Mouse (Mus musculus) heart, adult 8-10 months (tissue): Measurements from ENCODE around the gene Cacna1d. TPM values are rescaled to one million over a fixed set of nuclear protein-coding genes. Genes with fewer than 3 reads are reported as not detected.

Experiments
- DNase-seq: peaks from one replicate; pipeline ENCODE4 v3.0.0; 2022; ENCODE audit warnings: low spot score
- total RNA-seq, 4 experiments: library from RNA; stranded (reverse); gene quantifications; 2 replicates each; pipeline ENCODE4 v1.2.4; 2022

Gene Cacna1d
- total RNA-seq, 4 experiments from 2014 or later, result 1.9 to 2.8 (median 2.4) TPM

DNA sequence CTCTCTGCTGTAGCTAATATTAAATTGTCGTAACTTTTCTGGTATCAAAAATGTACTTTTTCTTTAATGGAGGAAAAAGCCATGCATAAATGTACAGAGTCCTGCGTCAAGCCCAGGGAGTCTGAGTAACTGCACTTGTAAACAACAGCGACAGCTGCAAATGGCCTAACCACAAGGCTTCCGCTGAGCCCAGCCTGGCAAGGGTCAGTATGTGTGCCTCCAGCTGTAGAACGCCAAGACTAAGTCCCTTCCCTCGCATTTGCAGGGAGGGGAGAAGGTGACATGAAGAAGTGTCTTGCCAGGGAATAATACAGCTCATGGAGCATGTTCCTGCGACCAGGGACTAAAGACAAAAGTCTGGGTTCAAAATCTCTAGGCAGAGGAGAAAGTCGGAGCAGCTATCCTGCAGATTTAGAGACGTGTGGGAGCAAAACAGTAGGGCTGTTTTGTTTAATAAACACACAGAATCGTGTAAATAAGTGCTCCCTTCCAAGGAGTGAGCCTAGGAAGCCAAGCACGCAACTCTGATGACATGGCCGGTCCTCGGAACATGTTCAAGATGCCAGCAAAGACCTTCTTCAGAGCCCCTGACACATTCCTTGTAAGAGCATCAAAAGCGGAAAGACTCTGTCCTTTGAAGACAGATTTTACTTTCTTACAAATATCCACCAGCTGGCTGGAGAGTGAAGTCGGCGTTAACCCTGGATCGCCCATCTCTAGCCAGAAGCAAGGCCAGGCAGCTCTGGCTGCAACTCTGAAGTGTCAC, 160.7 kb downstream of the Cacna1d start:
- DNase-seq, result no peak

DNA sequence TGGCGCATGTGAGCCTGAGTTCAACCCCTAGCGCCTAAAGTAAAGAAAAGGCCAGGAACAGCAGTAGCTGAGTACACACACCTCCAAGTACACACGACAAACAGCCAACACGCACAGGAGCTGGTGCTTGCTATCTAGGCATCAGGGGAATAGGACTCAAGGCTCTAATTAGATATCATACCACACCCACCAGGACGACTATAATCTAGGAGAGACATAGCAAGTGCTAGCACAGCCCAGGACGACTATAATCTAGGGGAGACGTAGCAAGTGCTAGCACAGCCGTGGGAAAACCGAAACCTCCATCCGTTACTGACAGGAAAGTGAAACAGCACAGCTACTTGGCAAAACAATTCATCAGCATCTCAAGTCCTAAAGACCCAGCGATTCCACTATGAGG, 162.1 kb downstream of the Cacna1d start:
- DNase-seq, result no peak

DNA sequence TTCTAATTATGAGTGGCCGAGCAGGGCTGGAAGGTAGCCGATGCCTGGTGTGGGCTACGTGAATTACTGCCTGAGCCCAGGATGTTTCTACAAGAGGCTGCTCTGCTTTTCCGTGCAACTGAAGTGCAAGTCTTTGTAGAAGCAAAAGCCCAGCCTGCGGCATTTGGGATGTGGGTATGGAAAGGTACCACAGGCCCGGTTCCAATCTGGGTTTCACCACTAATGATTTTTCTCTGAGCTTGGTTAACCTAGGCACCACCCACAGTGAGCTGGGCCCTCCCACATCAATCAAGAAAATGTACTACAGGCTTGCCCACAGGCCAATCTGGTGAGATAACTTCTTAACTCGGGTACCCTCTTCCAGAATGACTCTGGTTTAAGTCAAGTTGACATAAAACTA, 163.8 kb downstream of the Cacna1d start:
- DNase-seq, result no peak

DNA sequence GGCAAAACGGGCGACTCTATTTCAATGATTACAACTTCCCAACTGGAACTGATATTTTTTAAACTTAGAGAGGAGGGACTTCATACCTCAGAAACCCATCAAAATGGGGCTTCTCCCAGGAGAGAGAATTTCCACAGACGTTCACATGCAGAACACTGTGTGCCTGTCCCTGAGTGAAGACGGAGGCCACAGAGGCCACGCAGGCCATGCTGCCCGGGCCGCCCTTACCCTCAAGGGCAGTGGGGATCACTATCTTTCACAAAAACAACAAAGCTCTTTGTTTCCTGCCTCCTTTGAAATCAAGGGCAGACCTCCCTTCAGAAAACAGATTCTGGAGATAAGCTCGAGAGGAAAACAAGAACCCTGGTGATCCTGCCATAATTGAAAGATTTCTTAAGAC, 164.2 kb downstream of the Cacna1d start:
- no peak for DNase-seq

DNA sequence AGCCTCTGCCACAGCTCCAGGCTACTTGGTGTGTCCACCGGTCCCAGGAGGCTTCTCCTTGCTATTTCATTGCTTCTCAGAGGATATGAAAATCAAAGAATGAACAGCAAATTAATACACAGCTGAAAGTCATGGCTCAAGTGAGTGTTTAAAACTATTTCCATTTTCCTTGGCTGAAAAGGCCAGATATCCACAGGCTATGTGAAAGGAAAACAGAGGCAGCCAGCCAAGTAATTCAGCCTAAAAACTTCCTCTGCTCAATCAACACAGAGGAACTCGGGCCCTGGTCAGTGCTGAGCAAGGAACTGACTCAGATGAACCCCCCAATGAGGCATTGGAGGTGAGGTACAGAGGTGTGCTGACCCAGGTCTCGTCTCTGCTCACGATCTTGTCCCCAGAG, 165.0 kb downstream of the Cacna1d start:
- peak; percentile 6 for DNase-seq

DNA sequence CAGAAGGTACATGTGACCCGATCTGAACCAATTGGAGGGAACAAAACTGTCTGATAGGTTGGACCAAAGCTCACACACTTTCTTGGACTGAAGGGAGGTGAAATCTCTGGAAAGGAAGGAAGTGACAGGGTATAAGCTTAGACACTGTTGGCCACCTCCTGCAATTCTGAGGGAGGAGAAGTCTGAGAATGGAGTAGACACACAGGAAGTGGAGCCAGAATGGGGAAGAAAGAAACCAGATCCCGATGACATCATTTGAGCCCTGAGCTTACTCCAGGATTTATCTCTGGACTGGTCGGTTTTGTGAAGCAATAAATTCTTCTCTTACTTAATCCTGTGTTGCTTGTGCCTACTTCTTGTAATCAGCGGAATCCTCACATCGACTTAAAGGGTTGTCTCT, 166.3 kb downstream of the Cacna1d start:
- peak; percentile 24 for DNase-seq

DNA sequence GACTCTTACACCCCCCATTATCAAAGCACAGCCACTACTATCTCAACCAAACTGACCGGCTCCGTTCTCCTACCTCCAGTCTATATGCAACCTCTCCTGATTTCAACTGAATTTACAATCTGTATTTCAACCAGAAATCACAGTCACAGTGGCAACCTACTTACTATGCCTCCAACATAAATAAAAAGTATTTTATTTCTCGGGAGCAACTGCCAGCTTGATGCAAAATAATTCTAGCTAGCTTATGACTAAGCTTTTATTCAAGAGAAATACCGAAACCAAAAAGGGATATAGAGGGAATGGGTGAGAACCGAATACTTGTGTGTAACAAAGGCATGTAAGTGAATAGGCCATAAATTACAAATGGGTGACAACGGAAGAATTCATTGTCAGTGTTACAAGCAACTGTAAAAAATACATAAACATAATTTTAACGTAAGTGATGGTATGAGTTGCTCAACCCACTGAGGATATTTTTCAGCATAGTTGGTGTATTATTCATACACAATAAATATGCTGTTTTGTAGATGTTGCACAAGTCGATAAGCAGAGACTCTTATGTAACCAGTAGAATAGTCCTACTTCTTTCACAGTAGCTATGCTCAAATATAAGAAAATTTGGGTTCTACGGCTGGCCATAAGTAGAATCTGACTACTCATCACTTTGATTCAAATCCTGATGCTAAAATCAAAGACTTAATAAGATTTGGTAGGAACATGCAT, 172.4 kb downstream of the Cacna1d start:
- no peak for DNase-seq

DNA sequence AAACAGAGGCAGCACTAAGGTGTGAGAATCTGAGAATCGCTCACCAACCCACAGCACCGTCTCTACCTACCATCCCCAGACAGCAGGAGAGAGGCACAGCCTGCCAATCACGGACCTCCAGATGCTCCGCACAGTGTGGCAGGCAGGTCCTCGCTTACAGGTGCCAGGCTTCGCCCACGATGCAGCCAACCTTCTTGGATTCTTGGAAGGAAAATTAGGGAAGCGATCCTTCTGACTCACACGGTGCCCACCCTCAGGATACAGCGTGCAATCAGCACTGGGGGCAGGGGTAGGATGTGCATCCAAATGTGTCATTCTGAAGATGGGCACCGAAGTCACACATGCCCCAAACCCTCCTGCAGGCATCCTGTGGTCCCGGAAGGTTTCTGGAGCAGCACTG, 173.0 kb downstream of the Cacna1d start:
- no peak for DNase-seq

DNA sequence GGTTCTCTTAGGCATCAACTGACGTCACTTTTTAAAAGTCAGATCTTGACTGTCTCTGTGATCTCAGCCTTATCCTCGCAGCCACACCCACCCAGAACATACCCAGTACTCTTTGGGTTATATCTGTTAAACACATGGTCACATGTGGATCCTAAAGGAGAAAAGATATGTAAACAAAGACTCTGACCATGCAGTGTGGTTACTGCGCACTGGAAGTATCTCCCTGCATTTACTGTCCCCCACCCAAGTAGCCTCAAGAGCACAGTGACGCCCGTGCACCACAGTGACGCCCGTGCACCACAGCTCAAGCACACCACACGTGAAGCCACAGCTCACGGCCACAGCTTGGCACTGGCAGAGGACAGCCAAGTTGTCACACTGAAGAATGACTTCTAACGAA, 173.6 kb downstream of the Cacna1d start:
- no peak for DNase-seq

DNA sequence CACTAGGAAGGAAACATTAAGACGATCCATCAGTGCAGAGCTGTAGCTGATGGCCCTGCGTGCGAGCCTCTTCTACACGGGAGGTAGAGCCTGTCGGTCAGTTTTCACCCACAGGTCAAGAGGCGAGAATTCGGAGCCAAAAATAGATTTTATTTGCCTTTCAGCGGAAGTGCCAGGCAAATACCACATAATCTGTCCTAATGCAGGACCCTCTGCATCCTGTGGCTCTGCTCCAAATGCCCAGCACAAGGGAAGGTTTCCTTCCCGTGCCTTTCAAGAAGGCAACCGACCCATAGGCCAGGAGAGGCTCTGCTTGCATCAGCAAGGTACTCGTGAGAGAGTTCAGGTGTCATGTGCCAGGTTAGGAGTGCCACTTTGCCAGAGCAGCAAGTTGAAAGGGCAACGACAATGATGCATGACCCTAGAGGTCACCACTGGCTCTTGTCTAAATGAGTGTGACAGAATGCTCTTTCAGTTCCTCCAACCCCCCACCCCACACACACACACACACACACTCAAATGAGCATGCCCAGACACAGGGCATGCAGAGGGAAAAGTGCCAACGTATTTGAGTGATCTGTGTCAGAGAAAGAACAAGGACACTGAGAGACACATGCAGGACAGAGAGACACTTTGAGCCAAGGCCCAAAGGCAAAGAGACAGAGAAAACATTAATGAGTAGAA, 179.9 kb downstream of the Cacna1d start:
- DNase-seq, result no peak

DNA sequence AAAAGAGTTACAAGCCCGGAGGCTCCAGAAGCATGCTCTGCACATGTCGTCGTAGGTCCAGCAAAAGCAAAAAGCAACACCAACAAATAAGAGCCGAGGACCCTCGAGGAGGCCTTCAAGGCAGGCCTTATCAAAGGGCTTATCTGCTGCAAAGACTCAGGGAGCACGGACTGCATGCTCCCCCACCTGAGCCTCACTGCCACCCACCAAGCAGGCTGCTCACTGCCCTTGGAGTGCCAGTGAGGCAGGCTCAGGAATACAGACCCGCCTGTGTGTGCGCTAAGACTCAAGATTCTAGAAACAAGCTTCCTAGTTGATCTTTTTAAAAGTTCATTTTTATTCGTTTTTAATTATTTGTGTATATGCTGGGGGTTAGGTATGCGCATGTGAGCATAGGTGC, 181.0 kb downstream of the Cacna1d start:
- DNase-seq, result no peak

DNA sequence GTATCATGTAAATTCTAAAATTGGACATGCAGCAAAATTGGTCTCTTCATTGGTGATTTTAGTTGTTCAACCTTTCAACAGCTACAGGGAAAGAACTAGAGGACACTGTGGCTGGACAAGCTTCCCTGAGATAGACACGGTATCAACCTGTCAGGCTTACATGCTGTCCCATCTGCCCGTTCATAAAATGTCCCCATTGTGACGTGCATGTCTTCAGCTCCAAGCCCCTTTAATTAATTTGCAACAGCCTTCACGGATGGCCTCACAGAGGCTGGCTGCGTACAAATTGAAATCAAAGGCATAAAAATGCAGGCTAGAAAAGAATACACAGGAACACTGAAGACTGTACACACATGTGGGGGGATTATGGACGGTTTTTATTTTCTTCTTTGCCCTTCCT, 185.0 kb downstream of the Cacna1d start:
- no peak for DNase-seq

DNA sequence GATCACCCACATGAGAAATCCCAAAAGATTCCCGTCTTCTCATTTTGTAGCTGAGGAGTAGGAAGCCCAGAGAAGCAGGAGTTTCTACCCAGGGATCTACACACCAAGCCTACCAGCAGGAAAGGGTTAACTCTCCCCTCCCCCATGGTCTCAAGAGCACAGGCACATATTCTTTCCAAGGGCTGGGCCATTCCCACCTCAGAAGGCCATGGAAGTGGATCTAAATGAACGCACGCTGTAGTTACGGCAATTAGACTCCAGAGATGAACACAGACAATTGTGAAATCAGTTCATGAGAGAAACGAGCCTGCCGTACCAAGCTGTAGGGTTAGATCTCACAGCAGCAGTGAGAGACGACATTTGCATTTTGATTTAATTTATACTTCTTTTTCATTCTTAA, 191.3 kb downstream of the Cacna1d start:
- no peak for DNase-seq

DNA sequence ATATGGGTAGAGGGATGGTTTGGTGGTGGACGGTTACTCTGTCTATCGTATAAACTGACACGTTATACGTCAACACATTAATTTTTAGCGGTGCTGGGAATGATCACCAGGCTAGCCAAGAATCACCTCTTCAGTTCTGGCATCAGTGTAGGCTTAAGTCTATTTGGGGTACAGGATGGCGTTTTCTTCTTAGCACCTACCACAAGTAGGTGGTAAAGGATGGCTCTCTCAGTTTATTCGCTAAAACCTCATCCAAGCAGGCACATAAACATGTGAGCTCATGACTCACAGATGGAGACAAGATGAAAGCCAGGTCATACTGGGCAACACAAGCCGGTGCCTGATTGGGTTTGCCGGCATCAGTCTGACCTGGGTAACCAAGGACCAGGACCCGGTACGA, 193.8 kb downstream of the Cacna1d start:
- DNase-seq, result no peak

DNA sequence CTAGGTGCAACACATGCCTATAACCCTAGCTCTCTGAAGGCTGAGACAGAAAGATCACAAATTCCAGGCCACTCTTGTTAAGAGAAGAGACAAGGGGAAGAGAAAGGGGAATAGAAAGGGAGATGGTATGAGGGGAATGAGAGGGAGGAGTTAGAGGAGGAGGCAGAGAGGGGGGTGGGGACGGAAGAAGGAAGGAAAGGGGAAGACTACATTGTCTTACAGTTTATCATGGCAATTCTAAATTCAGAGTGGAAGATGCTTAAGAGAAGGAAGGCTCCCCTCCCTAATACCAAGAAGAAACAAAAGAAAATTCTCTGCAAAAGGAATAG, 199.2 kb downstream of the Cacna1d start:
- DNase-seq, result no peak

DNA sequence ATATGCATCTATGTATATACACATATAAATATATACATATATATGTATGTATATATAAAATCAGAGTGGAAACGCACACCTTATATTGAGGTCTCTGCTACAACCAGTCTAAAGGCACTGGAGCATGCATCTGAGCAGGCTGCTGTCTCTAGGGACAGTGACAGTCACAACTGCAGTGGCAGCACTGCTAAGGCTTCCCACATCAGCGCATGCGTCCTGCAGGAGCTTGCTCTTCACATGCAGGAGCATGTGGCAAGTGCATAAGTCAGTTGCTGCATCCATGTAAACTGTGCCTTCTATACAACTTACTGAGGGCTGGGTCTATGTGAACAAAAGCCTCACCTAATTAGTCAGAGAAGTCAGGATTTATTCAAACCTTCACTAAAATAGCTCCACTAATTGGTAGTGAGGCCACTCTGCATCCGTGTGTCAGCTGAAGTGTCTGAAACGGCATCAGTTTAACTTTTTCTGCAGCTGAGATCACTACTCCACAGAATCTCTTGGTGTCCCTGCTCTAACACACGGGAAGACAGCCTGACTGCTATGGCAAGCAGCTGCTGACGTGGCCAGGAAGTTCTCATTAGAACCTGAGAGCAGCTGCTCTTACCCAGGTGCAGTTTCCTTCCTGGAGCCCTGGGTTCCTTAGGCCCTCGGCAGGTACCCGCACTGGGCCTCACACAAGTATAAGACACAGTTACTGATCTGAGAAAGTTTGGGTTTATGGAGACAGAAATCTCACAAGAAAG, 199.7 kb downstream of the Cacna1d start:
- DNase-seq, result no peak

DNA sequence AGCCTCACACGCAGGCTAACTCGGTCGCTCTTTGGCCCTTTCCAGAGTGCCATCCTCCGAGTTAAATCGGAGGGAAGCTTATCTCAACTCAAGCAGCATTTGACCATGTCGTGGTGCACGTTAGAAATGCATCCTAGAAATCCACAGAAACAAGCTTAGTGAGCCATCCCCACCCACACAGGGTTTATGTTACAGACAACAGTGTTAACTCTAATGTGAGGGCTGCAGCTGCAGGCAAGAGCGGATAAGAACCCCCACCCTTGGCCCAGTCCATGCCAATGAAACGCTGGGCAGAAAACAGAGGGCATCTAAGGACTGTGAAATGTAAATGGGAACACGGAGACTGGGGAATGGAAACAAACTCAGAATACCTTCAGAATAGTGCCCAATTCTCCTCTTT, 206.8 kb downstream of the Cacna1d start:
- DNase-seq, result no peak

DNA sequence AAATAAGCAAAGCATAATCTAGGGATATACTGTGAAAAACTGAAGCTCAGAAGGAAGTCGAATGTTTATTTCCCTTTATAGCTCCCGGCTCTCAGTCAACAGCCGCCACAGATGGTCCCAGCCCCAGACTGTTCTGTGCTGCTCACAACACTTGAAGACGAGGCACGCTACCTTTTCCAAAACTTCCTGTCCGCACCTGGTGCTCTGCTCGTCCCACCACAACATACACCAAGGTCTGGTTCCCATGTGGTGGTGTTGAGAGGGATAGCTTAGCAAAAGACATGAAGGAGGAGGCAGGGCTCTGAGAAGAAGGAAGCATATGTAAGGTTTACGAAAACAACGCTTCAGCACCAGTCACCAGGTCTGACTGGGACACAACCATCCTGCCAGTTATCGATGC, 207.2 kb downstream of the Cacna1d start:
- DNase-seq, result no peak

DNA sequence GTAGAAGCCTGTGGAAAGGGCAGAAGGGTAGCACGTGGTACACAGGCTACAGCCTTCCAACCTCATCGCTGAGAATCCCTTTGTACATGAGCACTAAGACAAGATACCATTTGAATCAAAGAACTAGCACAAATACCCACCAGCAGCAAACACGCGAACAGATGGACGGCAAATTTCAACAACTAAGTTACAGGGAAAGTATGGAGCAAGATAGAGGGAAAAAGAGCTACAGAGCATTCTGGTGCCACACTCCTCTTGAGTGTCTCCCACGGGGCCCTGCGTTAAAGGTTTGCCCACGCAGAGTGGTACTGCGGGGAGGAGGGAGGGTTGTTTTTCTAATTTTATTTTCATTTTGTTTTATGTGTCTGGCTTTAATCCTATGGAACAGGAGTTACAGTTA, 215.7 kb downstream of the Cacna1d start:
- no peak for DNase-seq

DNA sequence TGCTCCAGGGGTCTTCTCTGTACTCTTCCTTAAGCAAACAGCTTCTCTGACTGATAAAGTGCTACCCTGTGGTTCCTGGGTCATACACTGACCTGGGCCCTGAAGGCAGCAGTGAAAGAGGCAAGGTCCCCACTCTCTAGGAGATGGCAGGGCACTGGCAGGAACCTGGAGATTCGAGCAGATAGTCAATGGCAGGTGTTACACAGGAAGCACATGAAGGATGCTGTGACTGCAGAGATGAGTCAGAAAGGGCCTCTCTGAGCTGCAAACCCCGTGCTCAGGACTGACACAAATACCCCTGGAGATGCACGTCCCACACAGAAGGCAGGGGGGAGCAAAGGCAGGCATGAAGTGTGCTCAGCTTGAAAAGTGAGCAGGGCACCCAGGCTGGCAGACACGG, 218.3 kb downstream of the Cacna1d start:
- DNase-seq, result no peak

DNA sequence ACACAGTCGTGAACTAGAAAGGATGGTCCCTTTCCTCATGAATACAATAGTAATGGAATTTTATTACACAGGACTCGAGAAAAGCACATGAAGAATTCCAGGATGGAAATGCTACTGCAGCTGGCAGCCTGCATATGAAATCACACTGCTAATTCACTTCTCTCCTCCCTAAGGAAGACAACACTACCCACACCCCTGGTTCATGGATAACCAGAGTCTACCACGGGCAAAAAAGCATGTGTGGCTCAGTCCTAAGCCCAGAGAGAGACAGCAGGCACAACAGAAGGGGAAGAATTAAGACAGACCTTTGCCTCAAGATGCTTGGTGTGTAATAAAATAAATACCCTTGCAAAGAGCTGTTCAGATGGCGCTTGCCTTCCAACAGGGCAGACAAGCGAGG, 218.7 kb downstream of the Cacna1d start:
- no peak for DNase-seq

DNA sequence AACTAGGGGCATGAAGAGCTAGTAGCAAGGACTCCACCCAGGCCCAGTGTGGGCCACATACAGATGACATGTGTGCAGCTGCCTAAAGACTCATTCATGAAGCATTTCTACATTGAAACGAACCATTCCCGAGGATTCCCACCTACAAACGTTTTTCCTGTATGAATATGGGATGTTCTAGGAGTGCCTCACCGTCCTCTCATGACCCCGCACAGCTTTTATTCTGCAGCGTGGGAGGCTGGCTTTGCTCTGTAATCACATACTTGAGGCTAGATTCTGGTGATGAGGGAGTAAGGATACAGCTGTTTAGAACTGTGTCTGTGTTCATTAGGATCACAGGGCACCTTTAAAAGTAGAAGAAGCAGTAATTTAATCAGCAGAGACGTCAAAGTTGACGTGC, 219.4 kb downstream of the Cacna1d start:
- DNase-seq, result no peak
